Mouse (Mus musculus) kidney, adult 2 months (tissue): ENCODE data around the gene Cfap70.

ENCODE experiments used
- CTCF ChIP-seq: fragments of 200-500 bp; conservative IDR thresholded peaks from 2 replicates; pipeline ENCODE4 v1.5.1; 2011; ENCODE audit warnings: low read depth, mild to moderate bottlenecking, control low read depth, low read length, moderate library complexity, mixed read lengths; ENCODE audit not compliant: insufficient read depth, insufficient read length
- POLR2A ChIP-seq: fragments of 200-500 bp; IDR thresholded peaks from one replicate; pipeline ENCODE4 v1.6.1; 2011; ENCODE audit warnings: low read depth, low read length, control low read depth

- TF ChIP-seq POLR2A: no peak
- no peak for TF ChIP-seq CTCF
Observed at GRCm38 (mm10) chr14:20481211-20481610, 29.2 kb upstream of the Cfap70 start.
